ENCODE assay signal across 42 mouse cellular contexts in genomic region chr17:56485926-56486325, GRCm38 (mm10). TPM values are rescaled to one million over a fixed set of nuclear protein-coding genes. Genes with fewer than 3 reads are reported as not detected.
DNase-seq lines count a peak whose midpoint lies in the region; ATAC-seq lines count a peak whose summit lies in the region.
"Had no signal": no experiment of that assay in that cellular context is flagged by ENCODE, and none has a peak within 500 bp of the region (broad histone marks: within the 10 kb centered on the region; RNA-seq: fewer than 3 reads in every experiment).

No protein-coding gene starts in this region.

- no peak overlapping the region for H3K4me3 ChIP-seq in forebrain, embryonic 12.5 days (replicated peaks)
- H3K4me3 ChIP-seq in forebrain, embryonic 16.5 days (replicated peaks; ENCODE audit: low read length), result no peak overlapping the region
- no peak overlapping the region for H3K4me3 ChIP-seq in midbrain, embryonic 12.5 days
- H3K4me3 ChIP-seq in midbrain, embryonic 13.5 days (replicated peaks), result no peak overlapping the region
- H3K4me3 ChIP-seq in forebrain, embryonic 15.5 days, result no peak overlapping the region
- H3K4me3 ChIP-seq: embryonic facial prominence, embryonic 12.5 days; intestine, embryonic 15.5 days had no signal

- DNase-seq in cerebellum, postnatal 10 days, result peak; percentile 85 to 86
- DNase-seq in cerebellum, adult 11-12 months, result no peak
- DNase-seq in gastrocnemius, postnatal 14 days, result no peak
- DNase-seq: adrenal gland, adult 2 months; adrenal gland, postnatal 36 days; cerebellum, adult 9-10 months; gastrocnemius, postnatal 10 days; heart, postnatal 14 days; kidney, adult 8-10 months; kidney, postnatal 4 days; layer of hippocampus, postnatal 36 days; liver; lung, adult 2 months; lung, postnatal 10 days; right cerebral cortex, adult 18-20 months; spleen, adult 18-20 months; thymus, adult 2 months; thymus, postnatal 36 days had no signal

- 0 out of 2 replicates have a peak, but pooled peaks cover 3% of the 10 kb centered on the region for H3K27me3 ChIP-seq in forebrain, embryonic 12.5 days
- no peaks in the 10 kb centered on the region for H3K27me3 ChIP-seq in forebrain, embryonic 16.5 days (replicated peaks; ENCODE audit: control insufficient read depth, insufficient read depth, low read length)
- H3K27me3 ChIP-seq in midbrain, embryonic 12.5 days, result peaks cover 6% of the 10 kb centered on the region; the same call in 1 of the 2 replicates
- H3K27me3 ChIP-seq in midbrain, embryonic 13.5 days, result no peaks in the 10 kb centered on the region
- H3K27me3 ChIP-seq in forebrain, embryonic 15.5 days, result no peaks in the 10 kb centered on the region
- H3K27me3 ChIP-seq: embryonic facial prominence, embryonic 12.5 days; intestine, embryonic 15.5 days had no signal

- intact Hi-C loops in gastrocnemius, postnatal 14 days (cut with DNase I; ENCODE audit: low total_unique reads), result no loop called here

- no peak for ATAC-seq in forebrain, embryonic 12.5 days (ENCODE audit: low FRiP score)
- no peak for ATAC-seq in forebrain, embryonic 16.5 days
- ATAC-seq in midbrain, embryonic 12.5 days (ENCODE audit: low FRiP score, low read depth), result no peak
- ATAC-seq in midbrain, embryonic 13.5 days, result no peak
- ATAC-seq in forebrain, embryonic 15.5 days (replicated peaks), result no peak
- ATAC-seq: activated CD4-positive, CD25-positive, alpha-beta regulatory T cell, adult 4 months; hindbrain, postnatal 0 days had no signal

- H3K9me3 ChIP-seq in forebrain, embryonic 12.5 days, result no peaks in the 10 kb centered on the region
- H3K9me3 ChIP-seq in forebrain, embryonic 16.5 days (ENCODE audit: control insufficient read depth, low read length), result no peaks in the 10 kb centered on the region
- no peaks in the 10 kb centered on the region for H3K9me3 ChIP-seq in midbrain, embryonic 12.5 days
- H3K9me3 ChIP-seq in midbrain, embryonic 13.5 days, result no peaks in the 10 kb centered on the region
- H3K9me3 ChIP-seq in forebrain, embryonic 15.5 days, result no peaks in the 10 kb centered on the region
- H3K9me3 ChIP-seq: embryonic facial prominence, embryonic 12.5 days; intestine, embryonic 15.5 days had no signal

- H3K36me3 ChIP-seq in forebrain, embryonic 12.5 days (replicated peaks), result no peaks in the 10 kb centered on the region
- no peaks in the 10 kb centered on the region for H3K36me3 ChIP-seq in forebrain, embryonic 16.5 days (ENCODE audit: control insufficient read depth, insufficient read depth)
- no peaks in the 10 kb centered on the region for H3K36me3 ChIP-seq in midbrain, embryonic 12.5 days
- H3K36me3 ChIP-seq in midbrain, embryonic 13.5 days, result no peaks in the 10 kb centered on the region
- no peaks in the 10 kb centered on the region for H3K36me3 ChIP-seq in forebrain, embryonic 15.5 days
- H3K36me3 ChIP-seq: embryonic facial prominence, embryonic 12.5 days; intestine, embryonic 15.5 days had no signal

- H3K9ac ChIP-seq in forebrain, embryonic 12.5 days, result no peak overlapping the region
- no peak overlapping the region for H3K9ac ChIP-seq in forebrain, embryonic 16.5 days (replicated peaks; ENCODE audit: low read depth, low read length)
- H3K9ac ChIP-seq in midbrain, embryonic 12.5 days (replicated peaks), result no peak overlapping the region
- no peak overlapping the region for H3K9ac ChIP-seq in midbrain, embryonic 13.5 days (replicated peaks)
- no peak overlapping the region for H3K9ac ChIP-seq in forebrain, embryonic 15.5 days (replicated peaks)
- H3K9ac ChIP-seq: embryonic facial prominence, embryonic 12.5 days; intestine, embryonic 15.5 days; liver, embryonic 14.5 days had no signal

- H3K27ac ChIP-seq in forebrain, embryonic 12.5 days, result 0 out of 2 replicates have a peak overlapping the region, but pooled peaks have one; percentile 94
- no peak overlapping the region for H3K27ac ChIP-seq in forebrain, embryonic 16.5 days (ENCODE audit: low read length)
- H3K27ac ChIP-seq in midbrain, embryonic 12.5 days (replicated peaks), result 0 out of 2 replicates have a peak overlapping the region, but pooled peaks have one; percentile 15
- no peak overlapping the region for H3K27ac ChIP-seq in midbrain, embryonic 13.5 days
- H3K27ac ChIP-seq in forebrain, embryonic 15.5 days (replicated peaks), result 0 out of 2 replicates have a peak overlapping the region, but pooled peaks have one; percentile 2
- H3K27ac ChIP-seq: embryonic facial prominence, embryonic 12.5 days; hindbrain, postnatal 0 days; intestine, embryonic 15.5 days; kidney, postnatal 0 days; liver, embryonic 14.5 days; macrophage had no signal

- H3K4me1 ChIP-seq in forebrain, embryonic 12.5 days, result peaks cover 28% of the 10 kb centered on the region
- peaks cover 20% of the 10 kb centered on the region for H3K4me1 ChIP-seq in forebrain, embryonic 16.5 days (replicated peaks; ENCODE audit: control insufficient read depth, insufficient read depth, low read length)
- peaks cover 32% of the 10 kb centered on the region for H3K4me1 ChIP-seq in midbrain, embryonic 12.5 days
- peaks cover 25% of the 10 kb centered on the region for H3K4me1 ChIP-seq in midbrain, embryonic 13.5 days (replicated peaks)
- H3K4me1 ChIP-seq in forebrain, embryonic 15.5 days, result peaks cover 34% of the 10 kb centered on the region

- H3K4me2 ChIP-seq in forebrain, embryonic 12.5 days, result no peak overlapping the region
- no peak overlapping the region for H3K4me2 ChIP-seq in forebrain, embryonic 16.5 days (ENCODE audit: low read length)
- no peak overlapping the region for H3K4me2 ChIP-seq in midbrain, embryonic 12.5 days (replicated peaks)
- H3K4me2 ChIP-seq in midbrain, embryonic 13.5 days (replicated peaks), result no peak overlapping the region
- no peak overlapping the region for H3K4me2 ChIP-seq in forebrain, embryonic 15.5 days (replicated peaks)
- H3K4me2 ChIP-seq: embryonic facial prominence, embryonic 12.5 days; intestine, embryonic 15.5 days had no signal

- WGBS in forebrain, embryonic 12.5 days, result 97% methylated on average over 9 of the region's 9 CpGs
- 78% methylated on average over 9 of the region's 9 CpGs for WGBS in forebrain, embryonic 16.5 days
- WGBS in midbrain, embryonic 12.5 days, result 96% methylated on average over 9 of the region's 9 CpGs
- WGBS in midbrain, embryonic 13.5 days, result 96% methylated on average over 9 of the region's 9 CpGs
- WGBS in forebrain, embryonic 15.5 days, result 74% methylated on average over 9 of the region's 9 CpGs

RNA-seq across cellular contexts. Expression of gene Ptprs, which starts 9.6 kb away (rescaled TPM):
- 330 and 331 TPM in 2 replicates for polyA plus RNA-seq in forebrain, embryonic 12.5 days (2016; fragmentation: Nextera tagmentation; extraction: Ambion mirVana)
- 359 and 391 TPM in 2 replicates for polyA plus RNA-seq in forebrain, embryonic 16.5 days (2015; fragmentation: Nextera tagmentation; extraction: Ambion mirVana)
- polyA plus RNA-seq in midbrain, embryonic 12.5 days (2016; fragmentation: Nextera tagmentation; extraction: Ambion mirVana), result 290 and 332 TPM in 2 replicates
- polyA plus RNA-seq in midbrain, embryonic 13.5 days (2015; fragmentation: Nextera tagmentation; extraction: Ambion mirVana), result 278 and 317 TPM in 2 replicates
- polyA plus RNA-seq in forebrain, embryonic 15.5 days (2015; fragmentation: Nextera tagmentation; extraction: Ambion mirVana), result 375 and 409 TPM in 2 replicates
- 10 to 100 TPM; 38.2 to 44.4 TPM for total RNA-seq in gastrocnemius, postnatal 14 days (2021)

RNA-seq across cellular contexts. Expression of gene Znrf4, which starts 26.3 kb away (rescaled TPM):
- not detected in 2 replicates for polyA plus RNA-seq in forebrain, embryonic 12.5 days (2016; fragmentation: Nextera tagmentation; extraction: Ambion mirVana)
- polyA plus RNA-seq in forebrain, embryonic 16.5 days (2015; fragmentation: Nextera tagmentation; extraction: Ambion mirVana), result 0.21 TPM in 1 of 2 replicates, not detected in the other
- polyA plus RNA-seq in midbrain, embryonic 12.5 days (2016; fragmentation: Nextera tagmentation; extraction: Ambion mirVana), result not detected in 2 replicates
- 0.17 TPM in 1 of 2 replicates, not detected in the other for polyA plus RNA-seq in midbrain, embryonic 13.5 days (2015; fragmentation: Nextera tagmentation; extraction: Ambion mirVana)
- polyA plus RNA-seq in forebrain, embryonic 15.5 days (2015; fragmentation: Nextera tagmentation; extraction: Ambion mirVana), result 0.14 and 0.36 TPM in 2 replicates
- not detected for total RNA-seq in gastrocnemius, postnatal 14 days (2021)
- total RNA-seq: adrenal gland, adult 2 months; adrenal gland, postnatal 36 days; CH12.LX; ES-E14; gastrocnemius, postnatal 10 days; granulocyte monocyte progenitor cell, adult 5-6 weeks; heart, postnatal 14 days; hindbrain, postnatal 0 days; layer of hippocampus, postnatal 36 days; left cerebral cortex, postnatal 10 days; megakaryocyte-erythroid progenitor cell, adult 5-6 weeks; monocyte, adult 5-6 weeks; neutrophil, adult 5-6 weeks had no signal
- polyA plus RNA-seq: activated CD4-positive, CD25-positive, alpha-beta regulatory T cell, adult 4 months; adrenal gland, adult 2 months; C2C12; embryonic facial prominence, embryonic 12.5 days; heart, embryonic 14.5 days; hindbrain, embryonic 11.5 days; hindbrain, postnatal 0 days; intestine, embryonic 15.5 days; kidney, postnatal 0 days; limb, embryonic 11.5 days; liver, embryonic 14.5 days; macrophage; stomach, embryonic 16.5 days had no signal

Comparison
In these comparisons a context has a peak if more than half of its experiments do, and no peak if none do; other contexts are left out.
1. DNase-seq: peak in cerebellum, postnatal 10 days (2 of 2); none in cerebellum, adult 11-12 months (single experiment) and gastrocnemius, postnatal 14 days (single experiment).
2. H3K27ac ChIP-seq: peak in forebrain, embryonic 12.5 days (single experiment), midbrain, embryonic 12.5 days (single experiment) and forebrain, embryonic 15.5 days (single experiment); none in forebrain, embryonic 16.5 days (single experiment) and midbrain, embryonic 13.5 days (single experiment).